Comparison of ENCODE assay signal across 8 mouse cellular contexts in the genomic region with DNA sequence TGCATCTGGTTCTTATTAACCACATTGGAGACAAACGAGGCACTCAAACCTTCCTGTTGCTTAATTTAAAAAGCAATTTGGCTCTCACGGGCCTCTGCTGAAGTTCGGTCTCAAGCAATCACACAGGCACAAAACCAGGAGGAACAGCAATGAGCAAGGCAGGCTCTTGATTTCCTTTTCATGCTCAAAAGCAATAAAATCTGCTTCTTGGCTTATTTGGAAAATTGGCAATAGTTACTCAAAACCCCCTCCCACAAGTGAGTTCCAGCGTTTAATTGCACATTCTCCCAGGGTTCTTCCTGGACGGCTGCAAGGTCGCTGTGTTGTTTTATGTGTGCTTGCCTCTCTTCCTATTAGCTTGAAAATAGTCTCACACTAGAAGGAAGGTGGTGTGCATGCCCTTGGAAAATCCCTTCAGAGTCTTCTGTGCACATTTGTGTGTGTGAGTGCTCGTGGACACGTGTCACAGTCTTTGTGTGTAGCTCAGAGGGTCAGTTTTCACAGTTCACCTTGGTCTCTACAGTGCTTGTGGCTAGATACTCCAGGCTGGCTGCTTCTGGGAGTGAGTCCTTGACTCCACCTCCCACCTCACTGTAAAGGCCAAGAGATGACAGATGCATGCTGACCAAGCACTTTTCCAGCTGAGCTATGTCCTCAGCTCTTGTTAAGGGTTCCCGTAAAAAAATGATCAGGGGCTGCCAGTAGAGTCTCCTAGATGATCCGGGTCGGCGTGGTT. TPM values are rescaled to one million over a fixed set of nuclear protein-coding genes. Genes with fewer than 3 reads are reported as not detected.
A peak's percentile ranks its signal among the peaks of the same experiment; 100 is the strongest.
DNase-seq lines count a peak whose midpoint lies in the region; ATAC-seq lines count a peak whose summit lies in the region.

No protein-coding gene starts in this region.

- no peaks in the 10 kb centered on the region for H3K36me3 ChIP-seq in heart, embryonic 10.5 days
- H3K36me3 ChIP-seq in neural tube, embryonic 15.5 days = no peaks in the 10 kb centered on the region
- H3K36me3 ChIP-seq in hindbrain, embryonic 12.5 days = no peaks in the 10 kb centered on the region

- no peak overlapping the region for H3K9ac ChIP-seq in neural tube, embryonic 15.5 days (replicated peaks)
- no peak overlapping the region for H3K9ac ChIP-seq in hindbrain, embryonic 12.5 days

- no peak for ATAC-seq in neural tube, embryonic 15.5 days (ENCODE audit: low FRiP score)
- no peak for ATAC-seq in erythroblast, adult 5-6 weeks (replicated peaks; ENCODE audit: low FRiP score, poor library complexity, severe bottlenecking)
- no peak for ATAC-seq in hindbrain, embryonic 12.5 days (ENCODE audit: low FRiP score)

- H3K4me1 ChIP-seq in heart, embryonic 10.5 days = peaks cover 6% of the 10 kb centered on the region; the same call in 1 of the 2 replicates
- H3K4me1 ChIP-seq in neural tube, embryonic 15.5 days = peaks cover 7% of the 10 kb centered on the region; the same call in 1 of the 2 replicates
- H3K4me1 ChIP-seq in hindbrain, embryonic 12.5 days = peaks cover 11% of the 10 kb centered on the region

- DNase-seq in heart, embryonic 10.5 days (ENCODE audit: low spot score) = no peak
- DNase-seq in heart, adult 9 months (ENCODE audit: low spot score in 2 of 2) = no peak
- DNase-seq in neural tube, embryonic 10.5 days (ENCODE audit: extremely low spot score, low spot score) = no peak
- peak; percentile 70 for DNase-seq in fibroblast of lung, adult 2 months (ENCODE audit: low read depth)
- DNase-seq in left cerebral cortex, adult 8-10 months (ENCODE audit: low spot score in 2 of 2) = no peak

- no peaks in the 10 kb centered on the region for H3K27me3 ChIP-seq in heart, embryonic 10.5 days (ENCODE audit: insufficient read depth, poor library complexity, severe bottlenecking)
- H3K27me3 ChIP-seq in neural tube, embryonic 15.5 days (replicated peaks) = no peaks in the 10 kb centered on the region
- H3K27me3 ChIP-seq in hindbrain, embryonic 12.5 days = no peaks in the 10 kb centered on the region

- H3K4me2 ChIP-seq in neural tube, embryonic 15.5 days = no peak overlapping the region
- H3K4me2 ChIP-seq in hindbrain, embryonic 12.5 days (replicated peaks) = no peak overlapping the region

- no peak overlapping the region for H3K4me3 ChIP-seq in heart, embryonic 10.5 days
- no peak overlapping the region for H3K4me3 ChIP-seq in neural tube, embryonic 15.5 days (replicated peaks)
- H3K4me3 ChIP-seq in hindbrain, embryonic 12.5 days = no peak overlapping the region

- WGBS in heart, embryonic 10.5 days = 72% methylated on average over 12 of the region's 12 CpGs
- WGBS in neural tube, embryonic 15.5 days = 65% methylated on average over 12 of the region's 12 CpGs
- 73% methylated on average over 12 of the region's 12 CpGs for WGBS in hindbrain, embryonic 12.5 days

- no peaks in the 10 kb centered on the region for H3K9me3 ChIP-seq in heart, embryonic 10.5 days
- no peaks in the 10 kb centered on the region for H3K9me3 ChIP-seq in neural tube, embryonic 15.5 days (replicated peaks)
- no peaks in the 10 kb centered on the region for H3K9me3 ChIP-seq in hindbrain, embryonic 12.5 days (replicated peaks)

- H3K27ac ChIP-seq in heart, embryonic 10.5 days = 0 out of 2 replicates have a peak overlapping the region, but pooled peaks have one; percentile 6
- H3K27ac ChIP-seq in neural tube, embryonic 15.5 days (replicated peaks) = peak overlapping the region; percentile 18; the same call in 1 of the 2 replicates
- H3K27ac ChIP-seq in hindbrain, embryonic 12.5 days = no peak overlapping the region

RNA-seq across cellular contexts. Expression of a gene that starts 50.8 kb away (rescaled TPM):
- 0.26 and 0.53 TPM in 2 replicates for polyA plus RNA-seq in heart, embryonic 10.5 days (2016; fragmentation: Nextera tagmentation; extraction: Ambion mirVana)
- 3.4 and 4.8 TPM in 2 replicates for polyA plus RNA-seq in neural tube, embryonic 15.5 days (2015; fragmentation: Nextera tagmentation; extraction: Ambion mirVana)
- not detected in 2 replicates for total RNA-seq in erythroblast, adult 5-6 weeks (2015; ENCODE audit: low replicate concordance)
- total RNA-seq in erythroblast, adult 5-6 weeks (2017; ENCODE audit: low replicate concordance) = not detected in 2 replicates
- 1 to 10 TPM in 1 of 4 experiments, not detected in 3; 1.1 TPM for total RNA-seq in left cerebral cortex, adult 8-10 months (2022)
- polyA plus RNA-seq in hindbrain, embryonic 12.5 days (2016; fragmentation: Nextera tagmentation; extraction: Ambion mirVana) = 2.0 and 2.5 TPM in 2 replicates
